Mouse (Mus musculus): ENCODE data around the gene Decr2. TPM values are rescaled to one million over a fixed set of nuclear protein-coding genes. Genes with fewer than 3 reads are reported as not detected.
"Not testable (repeated sequence)": the region's sequence is repeated elsewhere in the genome, so short reads cannot be mapped to it uniquely, and the experiment has no call there.

Decr2 gene
- polyA plus RNA-seq, 1 experiment from 2014 or later, result 21.0 TPM

DNA sequence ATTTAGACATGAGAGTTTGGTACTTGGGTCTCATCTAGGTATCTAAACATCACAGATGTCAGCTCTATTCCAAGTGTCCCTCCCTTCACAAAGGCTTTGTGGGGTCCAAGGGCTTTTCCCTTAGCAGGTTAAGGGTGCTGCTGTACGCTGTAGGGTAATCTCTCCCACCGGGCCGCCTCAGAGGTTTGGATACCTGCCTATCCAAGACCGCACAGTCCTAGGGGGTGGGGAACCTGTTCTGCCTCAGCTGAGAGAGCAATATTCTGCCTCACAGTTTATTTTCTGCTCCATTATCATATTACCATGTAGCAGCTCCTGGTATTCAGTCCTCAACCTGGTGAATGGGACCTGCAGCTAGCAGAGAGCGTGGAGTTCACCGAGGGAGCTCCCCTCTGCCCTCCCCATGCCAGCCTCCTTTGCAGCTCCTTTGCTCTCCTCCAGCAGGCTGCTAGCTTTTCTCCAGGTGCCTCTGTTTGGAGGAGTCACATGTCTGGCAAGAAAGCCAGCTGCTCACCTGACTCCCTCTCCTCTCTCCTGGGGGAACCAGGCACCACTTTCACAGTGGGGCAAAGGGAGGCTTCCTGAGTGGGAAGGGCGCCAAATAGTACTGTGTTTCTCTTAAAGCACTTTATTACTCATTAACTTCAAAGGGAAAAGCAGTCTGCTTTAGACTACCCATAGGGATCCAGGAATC, 25.2 kb upstream of the Decr2 start:
- no peaks in the 10 kb centered on the region for H3K36me3 ChIP-seq (ENCODE audit: control insufficient read depth, insufficient read depth, low read length)
- WGBS, result 84% methylated on average over 7 of the region's 7 CpGs
- H3K27me3 ChIP-seq (ENCODE audit: control insufficient read depth, insufficient read depth, low read length), result peaks cover 49% of the 10 kb centered on the region

GRCm38 (mm10) chr17:26114461-26114860, 24.3 kb upstream of the Decr2 start:
- H3K27me3 ChIP-seq (ENCODE audit: control insufficient read depth, insufficient read depth, low read length), result peaks cover 49% of the 10 kb centered on the region
- H3K36me3 ChIP-seq (ENCODE audit: control insufficient read depth, insufficient read depth, low read length); H3K4me3 ChIP-seq (replicated peaks; ENCODE audit: low read depth, low read length); ATAC-seq (ENCODE audit: low FRiP score, low TSS enrichment); H3K4me1 ChIP-seq (ENCODE audit: control insufficient read depth, insufficient read depth, low read length); H3K9ac ChIP-seq (replicated peaks; ENCODE audit: low read length); H3K4me2 ChIP-seq (ENCODE audit: low read length); H3K27ac ChIP-seq (replicated peaks; ENCODE audit: low read depth, low read length); DNase-seq; H3K9me3 ChIP-seq (ENCODE audit: control insufficient read depth, low read length): not testable (repeated sequence)
- 68% methylated on average over 7 of the region's 7 CpGs for WGBS

More for the DNA sequence above, 25.2 kb upstream of the Decr2 start:
- Histone ChIP-seq H3K4me3 (replicated peaks; ENCODE audit: low read depth, low read length) (no peak overlapping the region), H3K9ac (replicated peaks; ENCODE audit: low read length) (no peak overlapping the region), H3K9me3 (ENCODE audit: control insufficient read depth, low read length) (no peaks in the 10 kb centered on the region), H3K27ac (replicated peaks; ENCODE audit: low read depth, low read length) (no peak overlapping the region), H3K4me2 (ENCODE audit: low read length) (no peak overlapping the region), H3K4me1 (ENCODE audit: control insufficient read depth, insufficient read depth, low read length) (peaks cover 7% of the 10 kb centered on the region)
- ATAC-seq (ENCODE audit: low FRiP score, low TSS enrichment) (no peak), DNase-seq (no peak)

DNA sequence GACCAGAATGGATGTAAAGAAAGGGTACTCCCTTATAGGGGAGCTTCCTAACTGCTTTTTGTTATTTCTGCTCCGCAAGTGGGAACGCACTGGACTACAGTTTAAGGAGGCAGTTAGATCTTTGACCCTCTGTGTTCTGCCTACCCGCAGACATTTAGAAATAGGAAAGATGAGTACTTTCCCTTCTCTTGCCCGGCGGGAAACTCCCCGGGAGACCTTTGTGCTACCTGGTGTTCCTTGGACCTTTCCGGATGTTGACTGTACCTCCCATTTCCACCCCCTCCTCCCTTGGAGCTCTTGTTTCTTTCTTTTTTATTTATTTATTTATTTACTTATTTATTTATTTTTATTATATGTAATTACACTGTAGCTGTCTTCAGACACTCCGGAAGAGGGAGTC, 23.9 kb upstream of the Decr2 start:
- peaks cover 7% of the 10 kb centered on the region for H3K4me1 ChIP-seq (ENCODE audit: control insufficient read depth, insufficient read depth, low read length)
- peak overlapping the region; percentile 92 for H3K4me2 ChIP-seq (ENCODE audit: low read length)
- H3K9ac ChIP-seq (replicated peaks; ENCODE audit: low read length), result peak overlapping the region; percentile 83; the same call in 1 of the 2 replicates
- no peaks in the 10 kb centered on the region for H3K36me3 ChIP-seq (ENCODE audit: control insufficient read depth, insufficient read depth, low read length)
- DNase-seq, result no peak
- H3K27ac ChIP-seq (replicated peaks; ENCODE audit: low read depth, low read length), result no peak overlapping the region
- H3K9me3 ChIP-seq (ENCODE audit: control insufficient read depth, low read length), result no peaks in the 10 kb centered on the region
- peaks cover 49% of the 10 kb centered on the region for H3K27me3 ChIP-seq (ENCODE audit: control insufficient read depth, insufficient read depth, low read length)
- 9% methylated on average over 8 of the region's 8 CpGs for WGBS
- H3K4me3 ChIP-seq (replicated peaks; ENCODE audit: low read depth, low read length), result peak overlapping the region; percentile 70
- ATAC-seq (ENCODE audit: low FRiP score, low TSS enrichment), result no peak

- no peaks in the 10 kb centered on the region for H3K9me3 ChIP-seq (ENCODE audit: control insufficient read depth, low read length)
- DNase-seq, result peak; percentile 82
- peak; percentile 63 for ATAC-seq (ENCODE audit: low FRiP score, low TSS enrichment)
- 0 out of 2 replicates have a peak within 1 kb of the TSS, but pooled peaks have one; percentile 41 for H3K27ac ChIP-seq (replicated peaks; ENCODE audit: low read depth, low read length)
- H3K9ac ChIP-seq (replicated peaks; ENCODE audit: low read length), result peak within 1 kb of the TSS; percentile 83
- H3K4me2 ChIP-seq (ENCODE audit: low read length), result peak within 1 kb of the TSS; percentile 92
- peaks cover 7% of the 10 kb centered on the region for H3K4me1 ChIP-seq (ENCODE audit: control insufficient read depth, insufficient read depth, low read length)
- H3K27me3 ChIP-seq (ENCODE audit: control insufficient read depth, insufficient read depth, low read length), result peaks cover 43% of the 10 kb centered on the region
- H3K4me3 ChIP-seq (replicated peaks; ENCODE audit: low read depth, low read length), result peak within 1 kb of the TSS; percentile 70
- under 1% methylated on average over 68 of the region's 75 CpGs for WGBS
- no peaks in the 10 kb centered on the region for H3K36me3 ChIP-seq (ENCODE audit: control insufficient read depth, insufficient read depth, low read length)
Observed at GRCm38 (mm10) chr17:26113181-26113948, 23.2 kb upstream of the Decr2 start, which contains the start of gene Tmem8. Tmem8 (plus strand) TSS chr17:26113299.

DNA sequence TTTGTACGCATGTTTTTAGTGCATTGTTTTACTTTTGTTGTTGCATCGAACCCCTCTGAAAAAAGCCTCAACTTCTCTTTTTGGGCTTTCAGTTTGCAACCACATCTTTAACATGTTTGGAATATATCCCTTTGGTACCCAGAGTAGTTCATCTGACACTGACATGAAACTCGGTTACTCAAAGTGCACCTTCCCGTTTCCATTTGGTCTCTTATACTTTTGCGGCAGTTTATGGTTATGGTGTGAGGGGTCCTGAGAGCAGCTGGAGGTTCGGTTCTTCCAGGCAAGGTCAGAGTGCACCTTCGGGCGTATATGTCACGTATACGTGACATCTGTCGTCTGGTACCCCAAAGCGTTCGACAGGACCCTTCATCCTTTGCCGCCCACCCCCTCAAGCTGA, 22.6 kb upstream of the Decr2 start:
- Histone ChIP-seq H3K27me3 (ENCODE audit: control insufficient read depth, insufficient read depth, low read length) (peaks cover 43% of the 10 kb centered on the region), H3K4me1 (ENCODE audit: control insufficient read depth, insufficient read depth, low read length) (peaks cover 7% of the 10 kb centered on the region), H3K4me3 (replicated peaks; ENCODE audit: low read depth, low read length) (peak overlapping the region; percentile 70), H3K9me3 (ENCODE audit: control insufficient read depth, low read length) (no peaks in the 10 kb centered on the region), H3K4me2 (ENCODE audit: low read length) (peak overlapping the region; percentile 92), H3K9ac (replicated peaks; ENCODE audit: low read length) (peak overlapping the region; percentile 83), H3K27ac (replicated peaks; ENCODE audit: low read depth, low read length) (0 out of 2 replicates have a peak overlapping the region, but pooled peaks have one; percentile 41), H3K36me3 (ENCODE audit: control insufficient read depth, insufficient read depth, low read length) (no peaks in the 10 kb centered on the region)
- ATAC-seq (ENCODE audit: low FRiP score, low TSS enrichment) (no peak), DNase-seq (no peak)
- whole genome bisulfite sequencing, result 17% methylated on average over 14 of the region's 14 CpGs

- Histone ChIP-seq H3K27me3 (ENCODE audit: control insufficient read depth, insufficient read depth, low read length) (peaks cover 42% of the 10 kb centered on the region), H3K27ac (replicated peaks; ENCODE audit: low read depth, low read length) (no peak overlapping the region), H3K9me3 (ENCODE audit: control insufficient read depth, low read length) (no peaks in the 10 kb centered on the region), H3K36me3 (ENCODE audit: control insufficient read depth, insufficient read depth, low read length) (no peaks in the 10 kb centered on the region), H3K9ac (replicated peaks; ENCODE audit: low read length) (no peak overlapping the region), H3K4me1 (ENCODE audit: control insufficient read depth, insufficient read depth, low read length) (peaks cover 7% of the 10 kb centered on the region), H3K4me2 (ENCODE audit: low read length) (no peak overlapping the region), H3K4me3 (replicated peaks; ENCODE audit: low read depth, low read length) (no peak overlapping the region)
- 20% methylated on average over 4 of the region's 4 CpGs for WGBS
- DNase-seq, result no peak
- ATAC-seq (ENCODE audit: low FRiP score, low TSS enrichment), result no peak
Observed at GRCm38 (mm10) chr17:26111722-26112121, 21.6 kb upstream of the Decr2 start.

GRCm38 (mm10) chr17:26111024-26111423, 20.9 kb upstream of the Decr2 start:
- peaks cover 37% of the 10 kb centered on the region for H3K27me3 ChIP-seq (ENCODE audit: control insufficient read depth, insufficient read depth, low read length)
- H3K4me1 ChIP-seq (ENCODE audit: control insufficient read depth, insufficient read depth, low read length), result peaks cover 7% of the 10 kb centered on the region
- H3K27ac ChIP-seq (replicated peaks; ENCODE audit: low read depth, low read length), result no peak overlapping the region
- H3K4me3 ChIP-seq (replicated peaks; ENCODE audit: low read depth, low read length), result no peak overlapping the region
- H3K4me2 ChIP-seq (ENCODE audit: low read length), result no peak overlapping the region
- no peaks in the 10 kb centered on the region for H3K9me3 ChIP-seq (ENCODE audit: control insufficient read depth, low read length)
- ATAC-seq (ENCODE audit: low FRiP score, low TSS enrichment) (no peak), DNase-seq (no peak)
- no peaks in the 10 kb centered on the region for H3K36me3 ChIP-seq (ENCODE audit: control insufficient read depth, insufficient read depth, low read length)
- H3K9ac ChIP-seq (replicated peaks; ENCODE audit: low read length), result no peak overlapping the region
- 1% methylated on average over 4 of the region's 4 CpGs for WGBS

DNA sequence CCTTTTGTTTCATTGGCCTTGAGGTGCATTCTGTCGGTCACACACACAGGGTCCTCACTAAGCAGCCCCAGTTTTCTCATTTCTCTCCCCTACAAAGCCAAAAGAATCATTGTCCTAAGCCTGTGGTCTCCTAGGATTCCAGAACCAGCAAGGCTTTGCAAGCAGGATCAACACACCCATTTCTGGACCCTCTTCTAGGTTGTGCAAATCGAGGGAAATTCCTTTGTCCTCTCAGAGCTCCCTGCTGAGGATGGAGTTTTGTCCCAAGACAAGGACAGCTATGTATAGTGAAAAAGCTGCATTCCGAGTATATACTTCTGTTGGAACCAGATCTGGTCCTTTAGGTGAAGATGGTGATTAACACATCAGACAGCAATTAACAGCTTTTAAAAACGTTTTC, 20.0 kb upstream of the Decr2 start:
- Histone ChIP-seq H3K4me3 (replicated peaks; ENCODE audit: low read depth, low read length) (no peak overlapping the region), H3K4me2 (ENCODE audit: low read length) (no peak overlapping the region), H3K9ac (replicated peaks; ENCODE audit: low read length) (no peak overlapping the region), H3K27ac (replicated peaks; ENCODE audit: low read depth, low read length) (no peak overlapping the region), H3K27me3 (ENCODE audit: control insufficient read depth, insufficient read depth, low read length) (peaks cover 28% of the 10 kb centered on the region), H3K36me3 (ENCODE audit: control insufficient read depth, insufficient read depth, low read length) (no peaks in the 10 kb centered on the region), H3K4me1 (ENCODE audit: control insufficient read depth, insufficient read depth, low read length) (peaks cover 7% of the 10 kb centered on the region), H3K9me3 (ENCODE audit: control insufficient read depth, low read length) (no peaks in the 10 kb centered on the region)
- ATAC-seq (ENCODE audit: low FRiP score, low TSS enrichment) (no peak), DNase-seq (no peak)
- WGBS, result 16% methylated on average over 4 of the region's 4 CpGs

Data from midbrain, embryonic 14.5 days (tissue).